Mouse (Mus musculus): ENCODE results near the gene Gm12216. TPM values are rescaled to one million over a fixed set of nuclear protein-coding genes. Genes with fewer than 3 reads are reported as not detected.

Gene Gm12216
- polyA plus RNA-seq, 1 experiment, result 1.6 TPM

GRCm38 (mm10) chr11:53845680-53846079 lies 13.4 kb downstream of the Gm12216 start:
- TF ChIP-seq TCF12 (IDR thresholded peaks at IDR 0.05; ENCODE audit: insufficient read depth, poor library complexity, severe bottlenecking) (no peak), MYOG (IDR thresholded peaks at IDR 0.05; ENCODE audit: control insufficient read depth in 1 of 3, insufficient read depth in 1 of 3, insufficient read length in 2 of 3, low read depth in 2 of 3) (no peak), USF1 (IDR thresholded peaks at IDR 0.05; ENCODE audit: low read depth) (no peak), REST (IDR thresholded peaks at IDR 0.05; ENCODE audit: insufficient read depth, insufficient read length) (no peak), POLR2AphosphoS2 (IDR thresholded peaks at IDR 0.05; ENCODE audit: insufficient read length, low read depth) (no peak), MAX (IDR thresholded peaks at IDR 0.05; ENCODE audit: low read depth) (no peak), E2F4 (IDR thresholded peaks at IDR 0.05; ENCODE audit: insufficient read depth) (no peak), CEBPB (IDR thresholded peaks at IDR 0.05; ENCODE audit: insufficient read depth, poor library complexity, severe bottlenecking) (no peak), POLR2A (IDR thresholded peaks at IDR 0.05; ENCODE audit: insufficient read length, low read depth) (no peak), TCF3 (IDR thresholded peaks at IDR 0.05; ENCODE audit: insufficient read length, low read depth) (no peak), SRF (IDR thresholded peaks at IDR 0.05; ENCODE audit: control insufficient read depth, insufficient read length, low read depth) (no peak), MYOD1 (IDR thresholded peaks at IDR 0.05; ENCODE audit: control insufficient read depth in 1 of 3, insufficient read length in 2 of 3, low read depth in 2 of 3) (no peak)
- Histone ChIP-seq H3K4me3 (no peak overlapping the region), H3K27me3 (ENCODE audit: control insufficient read depth, insufficient read depth, insufficient read length) (no peaks in the 10 kb centered on the region)

GRCm38 (mm10) chr11:53843106-53843505 lies 15.9 kb downstream of the Gm12216 start:
- Histone ChIP-seq H3K4me3 (no peak overlapping the region), H3K4me2 (ENCODE audit: low read depth) (no peak overlapping the region), H3ac (ENCODE audit: control insufficient read depth, insufficient read length) (no peak overlapping the region), H3K79me2 (ENCODE audit: control insufficient read depth, insufficient read depth) (no peaks in the 10 kb centered on the region), H3K27me3 (ENCODE audit: control insufficient read depth, insufficient read depth, insufficient read length) (no peaks in the 10 kb centered on the region), H3K36me3 (ENCODE audit: control insufficient read depth, insufficient read depth) (no peaks in the 10 kb centered on the region)
- peak in 2 of 3 experiments; percentile 65 to 70 for TF ChIP-seq MYOD1 (IDR thresholded peaks at IDR 0.05; ENCODE audit: control insufficient read depth in 1 of 3, insufficient read length in 2 of 3, low read depth in 2 of 3)
- TF ChIP-seq MYOG (IDR thresholded peaks at IDR 0.05; ENCODE audit: control insufficient read depth in 1 of 3, insufficient read depth in 1 of 3, insufficient read length in 2 of 3, low read depth in 2 of 3), result peak in 2 of 3 experiments; percentile 38 to 75
- TF ChIP-seq E2F4 (IDR thresholded peaks at IDR 0.05; ENCODE audit: insufficient read depth), result no peak

More at GRCm38 (mm10) chr11:53845680-53846079, 13.4 kb downstream of the Gm12216 start:
- Histone ChIP-seq H3ac (ENCODE audit: control insufficient read depth, insufficient read length) (no peak overlapping the region), H3K36me3 (ENCODE audit: control insufficient read depth, insufficient read depth) (no peaks in the 10 kb centered on the region), H3K4me2 (ENCODE audit: low read depth) (no peak overlapping the region), H3K79me2 (ENCODE audit: control insufficient read depth, insufficient read depth) (no peaks in the 10 kb centered on the region)

GRCm38 (mm10) chr11:53842161-53842581 lies 16.9 kb downstream of the Gm12216 start:
- Histone ChIP-seq H3ac (ENCODE audit: control insufficient read depth, insufficient read length) (no peak overlapping the region), H3K36me3 (ENCODE audit: control insufficient read depth, insufficient read depth) (no peaks in the 10 kb centered on the region), H3K4me2 (ENCODE audit: low read depth) (no peak overlapping the region), H3K4me3 (no peak overlapping the region), H3K27me3 (ENCODE audit: control insufficient read depth, insufficient read depth, insufficient read length) (no peaks in the 10 kb centered on the region), H3K79me2 (ENCODE audit: control insufficient read depth, insufficient read depth) (no peaks in the 10 kb centered on the region)
- TF ChIP-seq MYOD1 (IDR thresholded peaks at IDR 0.05; ENCODE audit: control insufficient read depth in 1 of 3, insufficient read length in 2 of 3, low read depth in 2 of 3) (peak in 2 of 3 experiments; percentile 23 to 28), POLR2A (IDR thresholded peaks at IDR 0.05; ENCODE audit: insufficient read length, low read depth) (no peak), USF1 (IDR thresholded peaks at IDR 0.05; ENCODE audit: low read depth) (no peak), POLR2AphosphoS2 (IDR thresholded peaks at IDR 0.05; ENCODE audit: insufficient read length, low read depth) (no peak), TCF12 (IDR thresholded peaks at IDR 0.05; ENCODE audit: insufficient read depth, poor library complexity, severe bottlenecking) (no peak), TCF3 (IDR thresholded peaks at IDR 0.05; ENCODE audit: insufficient read length, low read depth) (no peak), MAX (IDR thresholded peaks at IDR 0.05; ENCODE audit: low read depth) (no peak), REST (IDR thresholded peaks at IDR 0.05; ENCODE audit: insufficient read depth, insufficient read length) (no peak), CEBPB (IDR thresholded peaks at IDR 0.05; ENCODE audit: insufficient read depth, poor library complexity, severe bottlenecking) (no peak), E2F4 (IDR thresholded peaks at IDR 0.05; ENCODE audit: insufficient read depth) (no peak), SRF (IDR thresholded peaks at IDR 0.05; ENCODE audit: control insufficient read depth, insufficient read length, low read depth) (no peak), MYOG (IDR thresholded peaks at IDR 0.05; ENCODE audit: control insufficient read depth in 1 of 3, insufficient read depth in 1 of 3, insufficient read length in 2 of 3, low read depth in 2 of 3) (peak in 1 of 3 experiments; percentile 11)

DNA sequence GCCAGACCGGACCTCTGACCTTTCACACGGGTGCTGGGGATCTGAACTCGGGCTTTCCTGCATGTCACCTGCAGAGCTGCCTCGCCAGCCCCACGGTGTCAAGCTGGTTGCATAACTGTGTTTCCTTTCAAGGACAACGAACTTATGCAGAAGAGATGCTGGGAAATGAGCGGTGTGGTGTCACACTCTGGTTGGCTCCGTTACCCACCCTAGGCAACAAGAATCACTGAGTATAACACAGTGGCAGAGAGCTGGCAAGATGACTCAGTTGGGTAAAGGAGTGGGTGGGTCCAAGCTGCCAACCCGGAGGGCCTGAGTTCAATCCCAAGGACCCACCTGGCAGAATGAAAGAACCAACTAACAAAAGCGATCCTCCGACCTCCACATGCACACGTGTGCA lies 17.5 kb downstream of the Gm12216 start:
- H3ac ChIP-seq (ENCODE audit: control insufficient read depth, insufficient read length), result no peak overlapping the region
- no peak overlapping the region for H3K4me3 ChIP-seq
- no peak for TF ChIP-seq MYOG (IDR thresholded peaks at IDR 0.05; ENCODE audit: control insufficient read depth in 1 of 3, insufficient read depth in 1 of 3, insufficient read length in 2 of 3, low read depth in 2 of 3)
- no peak for TF ChIP-seq SRF (IDR thresholded peaks at IDR 0.05; ENCODE audit: control insufficient read depth, insufficient read length, low read depth)
- no peak for TF ChIP-seq MYOD1 (IDR thresholded peaks at IDR 0.05; ENCODE audit: control insufficient read depth in 1 of 3, insufficient read length in 2 of 3, low read depth in 2 of 3)
- TF ChIP-seq USF1 (IDR thresholded peaks at IDR 0.05; ENCODE audit: low read depth), result no peak
- no peak for TF ChIP-seq TCF12 (IDR thresholded peaks at IDR 0.05; ENCODE audit: insufficient read depth, poor library complexity, severe bottlenecking)
- TF ChIP-seq TCF3 (IDR thresholded peaks at IDR 0.05; ENCODE audit: insufficient read length, low read depth), result no peak
- no peak for TF ChIP-seq MAX (IDR thresholded peaks at IDR 0.05; ENCODE audit: low read depth)
- no peak for TF ChIP-seq E2F4 (IDR thresholded peaks at IDR 0.05; ENCODE audit: insufficient read depth)
- no peak for TF ChIP-seq CEBPB (IDR thresholded peaks at IDR 0.05; ENCODE audit: insufficient read depth, poor library complexity, severe bottlenecking)
- no peak for TF ChIP-seq REST (IDR thresholded peaks at IDR 0.05; ENCODE audit: insufficient read depth, insufficient read length)
- no peak for TF ChIP-seq POLR2A (IDR thresholded peaks at IDR 0.05; ENCODE audit: insufficient read length, low read depth)
- TF ChIP-seq POLR2AphosphoS2 (IDR thresholded peaks at IDR 0.05; ENCODE audit: insufficient read length, low read depth), result no peak
- no peak overlapping the region for H3K4me2 ChIP-seq (ENCODE audit: low read depth)
- no peaks in the 10 kb centered on the region for H3K27me3 ChIP-seq (ENCODE audit: control insufficient read depth, insufficient read depth, insufficient read length)
- H3K79me2 ChIP-seq (ENCODE audit: control insufficient read depth, insufficient read depth), result no peaks in the 10 kb centered on the region
- no peaks in the 10 kb centered on the region for H3K36me3 ChIP-seq (ENCODE audit: control insufficient read depth, insufficient read depth)

All from myocyte (in vitro differentiated cells).